Mouse (Mus musculus) testis, adult 2 months (tissue): ENCODE measurements around the gene Ston2. TPM values are rescaled to one million over a fixed set of nuclear protein-coding genes. Genes with fewer than 3 reads are reported as not detected.

Experiments used
- H3K27ac ChIP-seq: fragments of 200-500 bp; 2 replicates; pipeline ENCODE4 v1.5.1; 2012; ENCODE audit warnings: low read depth, low read length; ENCODE audit not compliant: control insufficient read depth, insufficient read depth
- H3K27me3 ChIP-seq: fragments of 200-500 bp; 2 replicates; pipeline ENCODE4 v1.6.1; 2012; ENCODE audit warnings: mild to moderate bottlenecking, low read length, moderate library complexity; ENCODE audit not compliant: control insufficient read depth, insufficient read depth
- H3K36me3 ChIP-seq: fragments of 200-500 bp; 2 replicates; pipeline ENCODE4 v1.6.1; 2012; ENCODE audit warnings: mild to moderate bottlenecking, low read length; ENCODE audit not compliant: control insufficient read depth, insufficient read depth
- H3K4me1 ChIP-seq: fragments of 200-500 bp; 2 replicates; pipeline ENCODE4 v1.6.1; 2012; ENCODE audit warnings: low read length; ENCODE audit not compliant: control insufficient read depth, insufficient read depth
- H3K4me3 ChIP-seq: fragments of 200-500 bp; 2 replicates; pipeline ENCODE4 v1.5.1; 2012; ENCODE audit warnings: low read depth, mild to moderate bottlenecking, low read length, moderate library complexity, mixed read lengths; ENCODE audit not compliant: control insufficient read depth
- CTCF ChIP-seq: fragments of 200-500 bp; IDR thresholded peaks from 2 replicates; pipeline ENCODE4 v1.5.1; 2012; ENCODE audit warnings: low read depth, mild to moderate bottlenecking, inconsistent platforms, low read length, moderate library complexity; ENCODE audit not compliant: control insufficient read depth, insufficient read depth, insufficient replicate concordance
- POLR2A ChIP-seq: fragments of 200-500 bp; IDR thresholded peaks from 2 replicates; pipeline ENCODE4 v1.6.1; 2012; ENCODE audit warnings: low read depth, mild to moderate bottlenecking, inconsistent platforms, low read length, moderate library complexity; ENCODE audit not compliant: control insufficient read depth
- polyA plus RNA-seq: library from polyadenylated mRNA; depleted of rRNA; stranded (reverse); fragments of >200 nt; gene quantifications from 2 replicates; pipeline ENCODE4 v1.2.3, GENCODE M21; 2012

Ston2 gene
- polyA plus RNA-seq, 1 experiment, result 19.7 TPM

- no peak overlapping the region for H3K27ac ChIP-seq
- no peaks in the 10 kb centered on the region for H3K27me3 ChIP-seq
- H3K36me3 ChIP-seq, result no peaks in the 10 kb centered on the region
- H3K4me1 ChIP-seq, result no peaks in the 10 kb centered on the region
- TF ChIP-seq CTCF (no peak), POLR2A (no peak)
- no peak overlapping the region for H3K4me3 ChIP-seq
Observed at GRCm38 (mm10) chr12:91654399-91655122, 133.6 kb downstream of the Ston2 start.

- TF ChIP-seq POLR2A, result no peak
- Histone ChIP-seq H3K27me3 (no peaks in the 10 kb centered on the region), H3K27ac (no peak overlapping the region), H3K4me3 (peak overlapping the region; percentile 82), H3K36me3 (no peaks in the 10 kb centered on the region), H3K4me1 (peaks cover 5% of the 10 kb centered on the region)
Observed at GRCm38 (mm10) chr12:91648426-91648825, 139.8 kb downstream of the Ston2 start.

- no peak overlapping the region for H3K27ac ChIP-seq
- TF ChIP-seq CTCF (no peak), POLR2A (no peak)
Observed at GRCm38 (mm10) chr12:91645361-91646123, 142.6 kb downstream of the Ston2 start.

GRCm38 (mm10) chr12:91643221-91643620 is 145.0 kb downstream of the Ston2 start:
- TF ChIP-seq POLR2A (no peak), CTCF (no peak)
- no peaks in the 10 kb centered on the region for H3K27me3 ChIP-seq
- no peaks in the 10 kb centered on the region; the same call in none of the 2 replicates for H3K4me1 ChIP-seq
- H3K4me3 ChIP-seq, result no peak overlapping the region
- H3K27ac ChIP-seq, result no peak overlapping the region
- no peaks in the 10 kb centered on the region; the same call in 1 of the 2 replicates for H3K36me3 ChIP-seq

More at GRCm38 (mm10) chr12:91645361-91646123, 142.6 kb downstream of the Ston2 start:
- H3K4me1 ChIP-seq, result peaks cover 5% of the 10 kb centered on the region
- H3K27me3 ChIP-seq, result no peaks in the 10 kb centered on the region
- H3K36me3 ChIP-seq, result no peaks in the 10 kb centered on the region; the same call in 1 of the 2 replicates
- no peak overlapping the region; the same call in 1 of the 2 replicates for H3K4me3 ChIP-seq

- Histone ChIP-seq H3K27ac (no peak overlapping the region), H3K4me3 (no peak overlapping the region; the same call in 1 of the 2 replicates), H3K27me3 (no peaks in the 10 kb centered on the region), H3K4me1 (peaks cover 1% of the 10 kb centered on the region), H3K36me3 (no peaks in the 10 kb centered on the region; the same call in 1 of the 2 replicates)
- no peak for TF ChIP-seq POLR2A
- TF ChIP-seq CTCF, result no peak
Observed at GRCm38 (mm10) chr12:91642426-91643093, 145.6 kb downstream of the Ston2 start.

- TF ChIP-seq CTCF (no peak), POLR2A (no peak)
- Histone ChIP-seq H3K27ac (no peak overlapping the region), H3K4me3 (no peak overlapping the region), H3K27me3 (no peaks in the 10 kb centered on the region), H3K4me1 (peaks cover 6% of the 10 kb centered on the region), H3K36me3 (no peaks in the 10 kb centered on the region; the same call in 1 of the 2 replicates)
Observed at GRCm38 (mm10) chr12:91641631-91642141, 146.5 kb downstream of the Ston2 start.

- no peak for TF ChIP-seq POLR2A
- no peak for TF ChIP-seq CTCF
- peaks cover 6% of the 10 kb centered on the region for H3K4me1 ChIP-seq
- no peak overlapping the region for H3K27ac ChIP-seq
- no peaks in the 10 kb centered on the region for H3K27me3 ChIP-seq
- no peaks in the 10 kb centered on the region; the same call in 1 of the 2 replicates for H3K36me3 ChIP-seq
- no peak overlapping the region for H3K4me3 ChIP-seq
Observed at GRCm38 (mm10) chr12:91641133-91641532, 147.1 kb downstream of the Ston2 start.
